Mouse (Mus musculus): ENCODE results near the gene 3110040M04Rik. TPM values are rescaled to one million over a fixed set of nuclear protein-coding genes. Genes with fewer than 3 reads are reported as not detected.
"Not testable (repeated sequence)": the region's sequence is repeated elsewhere in the genome, so short reads cannot be mapped to it uniquely, and the experiment has no call there.

The 3110040M04Rik gene
- polyA plus RNA-seq, 1 experiment from 2014 or later: not detected

DNA sequence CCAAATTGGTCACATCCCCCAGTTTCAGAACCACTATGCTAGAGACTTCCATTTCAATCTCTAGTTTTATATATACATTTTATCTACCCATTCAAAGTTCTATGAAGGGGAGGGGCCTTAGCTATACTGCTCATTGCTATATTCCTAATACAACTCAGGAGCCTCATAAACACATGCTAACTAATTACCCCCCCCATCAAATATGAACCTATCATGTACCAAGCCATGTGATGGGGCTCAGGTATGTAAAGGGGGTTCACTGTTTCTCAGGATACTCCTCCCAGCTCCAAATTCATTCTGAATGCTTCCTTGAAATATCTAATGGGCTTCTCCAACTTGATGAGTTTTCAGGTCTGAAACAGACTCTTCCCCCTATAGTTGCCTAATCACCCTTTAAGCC, 3.3 kb upstream of the 3110040M04Rik start:
- not testable (repeated sequence) for H3K27ac ChIP-seq; H3K4me1 ChIP-seq (replicated peaks); DNase-seq (ENCODE audit: low spot score); H3K36me3 ChIP-seq; H3K9me3 ChIP-seq; H3K27me3 ChIP-seq (ENCODE audit: insufficient read depth, poor library complexity, severe bottlenecking); H3K4me3 ChIP-seq

DNA sequence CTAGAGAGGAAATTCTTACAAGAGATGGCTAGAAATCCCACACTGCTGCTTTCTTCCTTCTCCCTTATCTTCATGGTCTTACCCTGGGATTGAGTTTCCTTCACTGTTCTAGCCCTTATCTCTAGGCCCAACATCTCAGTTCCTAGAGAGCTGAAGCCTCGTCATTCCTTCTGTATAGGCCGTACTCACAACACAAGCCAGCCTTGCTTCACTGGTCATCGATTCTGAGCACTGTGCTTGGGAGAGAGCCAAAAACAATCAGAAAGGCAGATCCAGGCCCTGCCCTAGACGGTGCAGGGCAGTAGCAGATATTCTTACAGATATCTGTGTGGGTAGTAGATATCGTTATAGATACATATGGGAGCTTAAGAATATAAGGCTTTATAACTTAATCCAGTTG, 1.1 kb upstream of the 3110040M04Rik start:
- not testable (repeated sequence) for H3K36me3 ChIP-seq; H3K27ac ChIP-seq; H3K27me3 ChIP-seq (ENCODE audit: insufficient read depth, poor library complexity, severe bottlenecking); H3K4me3 ChIP-seq; H3K9me3 ChIP-seq; H3K4me1 ChIP-seq (replicated peaks); DNase-seq (ENCODE audit: low spot score)
- 82% methylated on average over 4 of the region's 5 CpGs for WGBS

DNA sequence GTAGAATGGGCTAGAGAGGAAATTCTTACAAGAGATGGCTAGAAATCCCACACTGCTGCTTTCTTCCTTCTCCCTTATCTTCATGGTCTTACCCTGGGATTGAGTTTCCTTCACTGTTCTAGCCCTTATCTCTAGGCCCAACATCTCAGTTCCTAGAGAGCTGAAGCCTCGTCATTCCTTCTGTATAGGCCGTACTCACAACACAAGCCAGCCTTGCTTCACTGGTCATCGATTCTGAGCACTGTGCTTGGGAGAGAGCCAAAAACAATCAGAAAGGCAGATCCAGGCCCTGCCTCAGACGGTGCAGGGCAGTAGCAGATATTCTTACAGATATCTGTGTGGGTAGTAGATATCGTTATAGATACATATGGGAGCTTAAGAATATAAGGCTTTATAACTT, 4.6 kb downstream of the 3110040M04Rik start:
- not testable (repeated sequence) for H3K4me1 ChIP-seq (replicated peaks); H3K27me3 ChIP-seq (ENCODE audit: insufficient read depth, poor library complexity, severe bottlenecking); H3K9me3 ChIP-seq; H3K4me3 ChIP-seq; DNase-seq (ENCODE audit: low spot score); H3K36me3 ChIP-seq; H3K27ac ChIP-seq
- WGBS: 78% methylated on average over 4 of the region's 5 CpGs

DNA sequence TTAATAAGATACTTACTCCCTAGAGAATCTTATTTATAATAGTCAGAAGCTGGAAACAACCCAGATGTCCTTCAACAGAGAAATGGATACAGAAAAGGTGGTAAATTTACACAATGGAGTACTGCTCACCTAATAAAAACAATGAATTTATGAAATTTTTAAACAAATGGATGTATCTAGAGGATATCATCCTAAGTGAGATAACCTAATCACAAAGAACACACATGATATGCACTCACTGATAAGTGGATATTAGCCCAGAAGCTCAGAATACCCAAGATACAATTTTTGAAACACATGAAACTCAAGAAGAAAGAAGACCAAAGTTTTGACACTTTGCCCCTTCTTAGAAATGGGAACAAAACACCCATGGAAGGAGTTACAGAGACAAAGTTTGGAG, 5.0 kb downstream of the 3110040M04Rik start:
- H3K27me3 ChIP-seq (ENCODE audit: insufficient read depth, poor library complexity, severe bottlenecking); H3K4me3 ChIP-seq; H3K27ac ChIP-seq; H3K9me3 ChIP-seq; H3K36me3 ChIP-seq; DNase-seq (ENCODE audit: low spot score); H3K4me1 ChIP-seq (replicated peaks): not testable (repeated sequence)

DNA sequence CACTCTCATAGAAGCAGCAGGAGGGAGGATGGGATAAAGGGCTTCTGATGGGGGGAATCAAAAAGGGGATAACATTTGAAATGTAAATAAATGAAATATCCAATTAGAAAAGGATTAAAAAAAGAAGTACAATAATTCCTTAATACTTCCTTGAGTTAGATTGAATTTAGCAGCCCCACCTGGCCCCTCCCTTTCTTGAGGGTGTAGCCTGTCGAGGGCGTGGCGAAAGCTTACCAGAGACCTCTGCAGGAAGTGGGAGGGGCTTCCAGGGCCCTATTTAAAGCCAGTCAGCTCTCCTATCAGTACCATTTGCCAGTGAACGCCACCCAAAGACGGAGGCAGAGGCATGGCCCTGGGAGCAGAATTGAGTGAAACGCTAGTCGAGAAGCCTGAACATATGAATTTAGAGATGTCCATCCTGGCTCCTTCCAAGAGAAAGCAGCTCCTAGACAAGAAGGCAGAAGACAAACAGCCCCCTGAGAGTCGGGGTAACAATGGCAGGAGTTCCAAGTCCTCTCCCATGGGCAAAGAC, 6.0 kb downstream of the 3110040M04Rik start, which contains the start of gene Gm47996:
Gm47996 (plus strand) TSS at position 308 of the 532 bp plus-strand sequence.
- 93% methylated on average over 5 of the region's 8 CpGs for WGBS
- H3K27ac ChIP-seq; H3K4me1 ChIP-seq (replicated peaks); DNase-seq (ENCODE audit: low spot score); H3K27me3 ChIP-seq (ENCODE audit: insufficient read depth, poor library complexity, severe bottlenecking); H3K36me3 ChIP-seq; H3K9me3 ChIP-seq; H3K4me3 ChIP-seq: not testable (repeated sequence)

DNA sequence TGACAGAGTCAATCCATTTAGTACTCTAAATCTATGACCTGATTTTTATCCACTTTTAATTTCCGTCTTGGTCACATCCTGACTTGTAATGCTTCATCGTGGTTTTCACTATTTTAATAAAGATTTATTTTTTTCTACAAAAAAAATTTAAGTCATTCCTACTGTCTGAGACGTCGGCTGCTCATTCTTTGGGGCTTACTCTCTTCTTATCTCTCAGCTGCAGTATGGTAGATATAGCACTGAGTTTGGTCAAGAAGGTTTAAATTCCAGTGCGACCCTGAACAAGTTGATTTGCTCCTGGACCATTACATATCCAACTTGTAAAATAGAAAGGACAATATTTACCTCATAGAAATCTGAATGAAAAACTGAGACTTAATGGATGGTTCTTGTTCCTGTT, 7.7 kb downstream of the 3110040M04Rik start:
- not testable (repeated sequence) for H3K4me1 ChIP-seq (replicated peaks); H3K36me3 ChIP-seq; H3K9me3 ChIP-seq; H3K27ac ChIP-seq; DNase-seq (ENCODE audit: low spot score); H3K27me3 ChIP-seq (ENCODE audit: insufficient read depth, poor library complexity, severe bottlenecking); H3K4me3 ChIP-seq
- WGBS: 96% methylated on average over 5 of the region's 5 CpGs

DNA sequence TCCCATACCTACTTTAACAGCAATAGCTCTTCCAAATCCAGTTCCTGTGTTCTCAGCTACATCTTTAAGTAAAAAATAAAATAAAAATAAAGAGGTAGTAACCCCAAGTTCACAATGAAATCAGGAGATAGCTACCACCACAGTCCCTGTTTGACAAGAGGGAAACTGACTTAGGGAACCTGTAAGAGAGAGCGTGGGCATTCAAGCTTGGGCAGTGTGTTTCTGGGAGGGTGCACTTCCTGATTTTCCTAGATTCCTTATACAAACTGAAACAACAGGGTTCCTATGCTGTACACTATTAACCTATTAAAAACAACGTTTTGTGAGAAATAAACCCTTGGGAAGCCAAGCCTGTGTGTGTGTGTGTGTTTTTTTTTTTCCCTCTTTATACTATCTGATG, 10.9 kb downstream of the 3110040M04Rik start:
- DNase-seq (ENCODE audit: low spot score): no peak
- Histone ChIP-seq H3K27ac (no peak overlapping the region), H3K36me3 (no peaks in the 10 kb centered on the region), H3K4me1 (replicated peaks) (no peaks in the 10 kb centered on the region), H3K27me3 (ENCODE audit: insufficient read depth, poor library complexity, severe bottlenecking) (no peaks in the 10 kb centered on the region), H3K4me3 (no peak overlapping the region), H3K9me3 (no peaks in the 10 kb centered on the region)
- WGBS: 75% methylated on average over 2 of the region's 2 CpGs

DNA sequence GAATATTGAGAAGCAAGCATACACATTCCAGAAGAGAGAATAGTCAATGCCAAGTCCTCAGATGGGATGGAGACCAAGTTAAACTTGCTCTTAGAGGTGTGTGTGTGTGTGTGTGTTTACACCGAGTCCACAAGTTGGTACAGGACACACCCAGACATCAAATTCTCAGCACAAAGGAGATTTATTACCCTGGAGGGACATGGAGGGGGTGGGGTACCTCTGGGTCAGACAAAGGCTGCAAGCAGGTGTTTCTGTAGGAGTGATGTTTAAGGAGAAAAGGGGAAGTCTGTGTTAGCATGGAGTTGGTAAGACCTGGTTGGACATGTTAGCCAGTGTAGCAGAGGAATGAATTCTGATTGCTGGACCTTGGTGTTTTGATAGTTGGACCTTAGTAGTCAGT, 12.1 kb downstream of the 3110040M04Rik start:
- 87% methylated on average over 1 of the region's 1 CpGs for WGBS
- DNase-seq (ENCODE audit: low spot score): no peak

DNA sequence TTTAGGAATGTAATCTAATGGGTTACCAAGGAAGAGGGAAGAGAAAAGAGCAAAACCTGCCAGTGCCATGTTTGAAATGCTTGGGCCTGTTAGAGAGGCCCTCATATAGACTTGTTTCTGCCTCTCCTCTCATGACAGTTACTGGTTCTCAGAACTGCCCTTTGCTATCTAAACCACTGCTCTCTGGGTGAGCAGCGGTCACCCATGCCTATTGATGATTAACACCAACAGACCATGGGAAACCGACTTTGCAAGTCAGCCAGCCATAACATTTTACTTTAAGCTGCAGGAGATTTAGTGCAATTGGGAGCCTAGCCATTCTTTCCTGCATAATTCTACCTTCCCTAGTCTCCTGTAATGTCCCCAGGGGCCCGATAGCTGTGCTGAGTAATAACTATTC, 12.5 kb downstream of the 3110040M04Rik start:
- no peaks in the 10 kb centered on the region for H3K9me3 ChIP-seq
- H3K4me1 ChIP-seq (replicated peaks): no peaks in the 10 kb centered on the region
- no peaks in the 10 kb centered on the region for H3K36me3 ChIP-seq
- H3K27ac ChIP-seq: no peak overlapping the region
- WGBS: 69% methylated on average over 3 of the region's 3 CpGs
- no peak overlapping the region for H3K4me3 ChIP-seq
- DNase-seq (ENCODE audit: low spot score): no peak
- H3K27me3 ChIP-seq (ENCODE audit: insufficient read depth, poor library complexity, severe bottlenecking): no peaks in the 10 kb centered on the region

More for the DNA sequence above, 12.1 kb downstream of the 3110040M04Rik start:
- no peaks in the 10 kb centered on the region for H3K36me3 ChIP-seq
- H3K27ac ChIP-seq: no peak overlapping the region
- no peaks in the 10 kb centered on the region for H3K27me3 ChIP-seq (ENCODE audit: insufficient read depth, poor library complexity, severe bottlenecking)
- H3K4me1 ChIP-seq (replicated peaks): no peaks in the 10 kb centered on the region
- H3K4me3 ChIP-seq: no peak overlapping the region
- no peaks in the 10 kb centered on the region for H3K9me3 ChIP-seq

DNA sequence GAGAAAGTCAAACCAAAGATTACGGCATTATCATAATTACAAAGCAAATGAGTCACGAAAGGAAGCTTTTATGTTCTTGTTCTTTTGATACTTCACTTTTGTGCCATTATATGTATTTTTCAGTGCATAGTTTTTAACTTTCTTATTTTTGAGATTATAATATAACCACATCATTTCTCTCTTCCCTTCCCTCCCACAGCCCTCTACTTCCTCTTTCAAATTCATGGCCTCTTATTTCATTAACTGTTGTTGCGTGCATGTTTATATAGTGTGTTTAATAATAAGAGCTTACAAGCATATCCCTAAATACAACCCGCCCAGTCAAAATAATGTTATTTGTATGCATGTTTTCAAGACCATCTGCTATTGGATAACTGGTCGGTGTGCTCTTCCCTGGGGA, 15.1 kb downstream of the 3110040M04Rik start:
- 90% methylated on average over 5 of the region's 5 CpGs for WGBS

DNA sequence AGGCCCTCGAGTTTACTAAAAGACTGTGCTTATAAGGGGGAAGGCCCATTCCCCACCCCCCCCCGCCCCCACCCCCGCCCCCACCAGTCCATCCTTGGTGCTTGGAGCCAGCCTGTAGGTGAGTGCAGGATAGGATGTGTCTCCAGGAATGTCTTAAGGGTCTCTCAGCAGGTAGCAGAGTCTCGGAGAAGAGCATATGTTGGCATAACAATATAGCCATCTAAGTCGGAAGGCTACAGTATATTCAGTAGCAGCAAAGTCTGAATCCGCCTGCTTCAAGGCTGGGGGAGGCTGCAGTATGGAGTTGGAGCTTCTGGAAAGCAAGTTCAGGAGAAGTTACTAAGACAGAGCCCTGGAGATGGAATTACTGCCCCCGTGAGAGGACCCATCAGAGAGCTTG, 16.2 kb downstream of the 3110040M04Rik start:
- H3K9me3 ChIP-seq: no peaks in the 10 kb centered on the region
- H3K27me3 ChIP-seq (ENCODE audit: insufficient read depth, poor library complexity, severe bottlenecking): no peaks in the 10 kb centered on the region
- H3K27ac ChIP-seq: no peak overlapping the region
- H3K4me3 ChIP-seq: no peak overlapping the region
- no peaks in the 10 kb centered on the region for H3K4me1 ChIP-seq (replicated peaks)
- DNase-seq (ENCODE audit: low spot score): no peak
- 74% methylated on average over 7 of the region's 7 CpGs for WGBS
- H3K36me3 ChIP-seq: no peaks in the 10 kb centered on the region

More for the DNA sequence above, 15.1 kb downstream of the 3110040M04Rik start:
- Histone ChIP-seq H3K4me3 (no peak overlapping the region), H3K27ac (no peak overlapping the region), H3K36me3 (no peaks in the 10 kb centered on the region), H3K9me3 (no peaks in the 10 kb centered on the region), H3K4me1 (replicated peaks) (no peaks in the 10 kb centered on the region), H3K27me3 (ENCODE audit: insufficient read depth, poor library complexity, severe bottlenecking) (no peaks in the 10 kb centered on the region)
- DNase-seq (ENCODE audit: low spot score): no peak

DNA sequence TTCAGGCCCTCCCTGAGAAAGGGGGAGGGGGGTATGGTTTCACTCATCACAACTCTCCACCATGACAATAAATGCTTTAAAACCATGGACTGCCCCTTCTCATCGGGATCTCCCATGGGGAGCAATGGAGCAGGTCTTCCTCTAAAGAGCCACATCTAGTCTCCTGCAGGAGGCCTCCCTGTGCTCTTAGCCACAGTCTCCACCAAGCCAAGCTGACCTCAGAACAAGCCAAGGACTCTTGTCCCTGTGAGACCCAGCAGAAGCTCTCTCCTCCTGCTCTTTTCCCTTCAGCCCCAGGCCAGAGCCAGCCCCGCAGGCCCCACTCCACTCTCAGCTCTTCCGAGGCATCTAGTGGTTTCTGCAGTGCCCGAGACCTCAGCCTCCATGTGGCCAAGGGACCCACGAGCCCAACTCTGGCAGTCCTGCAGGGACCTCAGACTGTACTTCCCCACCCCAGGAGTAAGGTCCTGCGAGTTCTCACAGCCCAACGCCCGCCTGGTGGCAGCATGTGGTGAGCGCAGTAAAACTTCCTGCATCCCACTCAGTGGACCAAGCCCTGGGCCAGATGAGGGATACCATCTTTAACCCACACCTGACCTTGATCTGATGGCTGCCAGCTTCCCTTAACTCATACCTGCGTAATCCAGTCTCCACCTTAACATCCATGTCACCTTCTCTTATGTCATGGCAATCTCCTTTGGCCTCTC, 18.8 kb downstream of the 3110040M04Rik start:
- 89% methylated on average over 10 of the region's 10 CpGs for WGBS
- DNase-seq (ENCODE audit: low spot score): no peak

DNA sequence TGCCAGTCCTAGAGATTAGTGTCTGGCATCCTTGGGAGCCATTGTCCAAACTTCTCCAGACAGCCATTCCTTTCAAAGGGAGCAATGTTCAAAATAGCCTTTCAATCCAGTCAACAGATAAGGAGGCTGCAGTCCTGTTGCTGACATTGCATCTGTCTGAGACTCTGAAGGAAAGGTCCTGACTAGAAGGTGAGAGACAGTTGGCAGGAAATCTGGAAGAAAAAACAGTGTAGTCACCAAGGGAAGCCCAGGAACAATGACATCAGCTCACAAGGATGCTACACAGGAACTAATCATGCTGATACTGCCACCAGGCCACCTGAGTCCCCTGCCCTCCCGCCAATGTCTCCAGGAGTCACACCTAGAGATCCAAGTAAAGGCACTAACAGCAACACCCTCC, 19.5 kb downstream of the 3110040M04Rik start:
- WGBS: 71% methylated on average over 1 of the region's 1 CpGs
- H3K27me3 ChIP-seq (ENCODE audit: insufficient read depth, poor library complexity, severe bottlenecking): no peaks in the 10 kb centered on the region

More for the DNA sequence above, 18.8 kb downstream of the 3110040M04Rik start:
- no peak overlapping the region for H3K4me3 ChIP-seq
- no peak overlapping the region for H3K27ac ChIP-seq
- no peaks in the 10 kb centered on the region for H3K27me3 ChIP-seq (ENCODE audit: insufficient read depth, poor library complexity, severe bottlenecking)
- no peaks in the 10 kb centered on the region for H3K4me1 ChIP-seq (replicated peaks)
- no peaks in the 10 kb centered on the region for H3K9me3 ChIP-seq
- no peaks in the 10 kb centered on the region for H3K36me3 ChIP-seq

DNA sequence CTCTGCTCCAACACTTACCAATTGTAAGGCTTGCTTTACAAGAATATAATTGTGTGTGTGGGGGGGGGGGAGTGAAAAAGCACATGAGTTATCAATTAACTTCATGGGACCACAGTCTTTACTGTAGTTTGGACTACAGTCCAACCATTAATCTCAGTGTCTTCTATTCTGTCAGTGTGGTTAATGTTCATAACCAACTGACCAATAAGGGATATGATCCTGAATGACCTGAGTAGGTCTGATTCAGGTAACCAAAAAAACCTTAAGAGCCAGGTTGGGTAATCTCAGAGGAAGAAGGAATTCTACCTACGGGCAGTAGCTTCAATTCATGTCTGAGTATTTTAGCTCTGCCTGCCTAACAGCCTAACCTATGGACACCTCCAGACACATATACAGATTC, 20.6 kb downstream of the 3110040M04Rik start:
- Histone ChIP-seq H3K9me3 (no peaks in the 10 kb centered on the region), H3K27ac (no peak overlapping the region), H3K4me1 (replicated peaks) (no peaks in the 10 kb centered on the region), H3K36me3 (no peaks in the 10 kb centered on the region), H3K27me3 (ENCODE audit: insufficient read depth, poor library complexity, severe bottlenecking) (no peaks in the 10 kb centered on the region), H3K4me3 (no peak overlapping the region)
- no peak for DNase-seq (ENCODE audit: low spot score)
- WGBS: 97% methylated on average over 1 of the region's 1 CpGs

More for the DNA sequence above, 19.5 kb downstream of the 3110040M04Rik start:
- Histone ChIP-seq H3K9me3 (no peaks in the 10 kb centered on the region), H3K27ac (no peak overlapping the region), H3K36me3 (no peaks in the 10 kb centered on the region), H3K4me3 (no peak overlapping the region), H3K4me1 (replicated peaks) (no peaks in the 10 kb centered on the region)
- DNase-seq (ENCODE audit: low spot score): no peak
